Mouse (Mus musculus) testis, adult 2 months (tissue): Measurements from ENCODE around the gene Tnfrsf1b.

ENCODE experiments used
- CTCF ChIP-seq: fragments of 200-500 bp; IDR thresholded peaks from 2 replicates; pipeline ENCODE4 v1.5.1; 2012; ENCODE audit warnings: low read depth, mild to moderate bottlenecking, inconsistent platforms, low read length, moderate library complexity; ENCODE audit not compliant: control insufficient read depth, insufficient read depth, insufficient replicate concordance
- POLR2A ChIP-seq: fragments of 200-500 bp; IDR thresholded peaks from 2 replicates; pipeline ENCODE4 v1.6.1; 2012; ENCODE audit warnings: low read depth, mild to moderate bottlenecking, inconsistent platforms, low read length, moderate library complexity; ENCODE audit not compliant: control insufficient read depth

- TF ChIP-seq POLR2A (no peak), CTCF (no peak)
These were observed 47.9 kb upstream of the Tnfrsf1b start for GRCm38 (mm10) chr4:145294588-145294987.
